Mouse (Mus musculus) right cerebral cortex, postnatal 25 days (tissue): ENCODE data around the gene St6galnac3.
A peak's percentile ranks its signal among the peaks of the same experiment; 100 is the strongest.
"Not testable (repeated sequence)": the region's sequence is repeated elsewhere in the genome, so short reads cannot be mapped to it uniquely, and the experiment has no call there.

Experiments used
- DNase-seq: peaks from one replicate; pipeline ENCODE4 v3.0.0; 2022

Gene St6galnac3

GRCm38 (mm10) chr3:153724701-153725668, at the start of gene St6galnac3:
Gene St6galnac3, minus strand, starts transcription at chr3:153725174.
- DNase-seq, result peak; percentile 86

GRCm38 (mm10) chr3:153774568-153774967, 49.6 kb upstream of the St6galnac3 start:
- no peak for DNase-seq

- no peak for DNase-seq
These were observed 46.5 kb upstream of the St6galnac3 start for GRCm38 (mm10) chr3:153771479-153771878.

GRCm38 (mm10) chr3:153770573-153770972, 45.6 kb upstream of the St6galnac3 start:
- DNase-seq, result no peak

- DNase-seq, result no peak
These were observed 44.2 kb upstream of the St6galnac3 start for GRCm38 (mm10) chr3:153769220-153769619.

GRCm38 (mm10) chr3:153765171-153765570, 40.2 kb upstream of the St6galnac3 start:
- no peak for DNase-seq

GRCm38 (mm10) chr3:153764760-153765159, 39.8 kb upstream of the St6galnac3 start:
- DNase-seq, result no peak

- DNase-seq, result no peak
These were observed 36.2 kb upstream of the St6galnac3 start for GRCm38 (mm10) chr3:153761171-153761570.

GRCm38 (mm10) chr3:153759269-153759668, 34.3 kb upstream of the St6galnac3 start:
- DNase-seq, result no peak

GRCm38 (mm10) chr3:153756500-153756996, 31.6 kb upstream of the St6galnac3 start:
- no peak for DNase-seq

- DNase-seq, result not testable (repeated sequence)
These were observed 30.9 kb upstream of the St6galnac3 start for GRCm38 (mm10) chr3:153755785-153756326.

- no peak for DNase-seq
These were observed 26.5 kb upstream of the St6galnac3 start for GRCm38 (mm10) chr3:153751435-153751834.

GRCm38 (mm10) chr3:153749359-153749758, 24.4 kb upstream of the St6galnac3 start:
- no peak for DNase-seq

- DNase-seq, result no peak
These were observed 23.3 kb upstream of the St6galnac3 start for GRCm38 (mm10) chr3:153748293-153748692.

GRCm38 (mm10) chr3:153745099-153745498, 20.1 kb upstream of the St6galnac3 start:
- no peak for DNase-seq

GRCm38 (mm10) chr3:153744447-153744846, 19.5 kb upstream of the St6galnac3 start:
- no peak for DNase-seq

- no peak for DNase-seq
These were observed 16.8 kb upstream of the St6galnac3 start for GRCm38 (mm10) chr3:153741800-153742199.

- no peak for DNase-seq
These were observed 14.4 kb upstream of the St6galnac3 start for GRCm38 (mm10) chr3:153739351-153739750.

- no peak for DNase-seq
These were observed 13.4 kb upstream of the St6galnac3 start for GRCm38 (mm10) chr3:153738421-153738820.

- no peak for DNase-seq
These were observed 11.8 kb upstream of the St6galnac3 start for GRCm38 (mm10) chr3:153736756-153737280.

- no peak for DNase-seq
These were observed 11.0 kb upstream of the St6galnac3 start for GRCm38 (mm10) chr3:153735796-153736549.

GRCm38 (mm10) chr3:153734741-153735140, 9.8 kb upstream of the St6galnac3 start:
- no peak for DNase-seq
